Mouse (Mus musculus) thymus, adult 2 months (tissue): Measurements from ENCODE around the gene Atg7.

ENCODE experiments used
- CTCF ChIP-seq: fragments of 200-500 bp; IDR thresholded peaks from 2 replicates; pipeline ENCODE4 v1.5.1; 2012; ENCODE audit warnings: mild to moderate bottlenecking, control low read depth, low read length, moderate library complexity, borderline replicate concordance; ENCODE audit not compliant: control insufficient read depth, poor library complexity, insufficient read depth; ENCODE audit errors: extremely low read depth
- POLR2A ChIP-seq: fragments of 200-500 bp; IDR thresholded peaks from 2 replicates; pipeline ENCODE4 v1.6.1; 2012; ENCODE audit warnings: mild to moderate bottlenecking, low read length, control low read depth, moderate library complexity; ENCODE audit not compliant: control insufficient read depth, poor library complexity, insufficient read depth; ENCODE audit errors: extremely low read depth

DNA sequence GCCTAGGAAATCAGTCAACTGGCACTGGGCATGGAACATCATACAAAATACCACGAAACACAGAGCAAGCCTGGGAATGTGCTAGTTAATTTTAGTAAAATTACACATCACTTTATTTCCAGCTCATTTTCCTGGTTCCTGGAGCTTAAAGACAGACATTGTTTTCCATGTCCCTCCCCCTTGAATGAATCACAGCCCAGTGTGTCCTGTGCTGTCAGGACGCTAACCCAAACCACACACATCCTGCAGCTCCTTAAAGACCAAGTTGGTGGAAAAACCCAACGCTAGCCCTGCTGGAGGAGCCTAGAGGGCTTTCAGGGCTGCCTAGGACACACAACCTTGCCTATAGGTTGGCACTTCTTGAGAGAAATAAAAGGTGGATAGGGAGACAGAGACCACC, 223.2 kb downstream of the Atg7 start:
- TF ChIP-seq POLR2A (no peak), CTCF (no peak)
